Mouse (Mus musculus) ES-Bruce4 (cell line): ENCODE results near the gene Tbc1d9. TPM values are rescaled to one million over a fixed set of nuclear protein-coding genes. Genes with fewer than 3 reads are reported as not detected.

Experiments
- H3K27ac ChIP-seq: 2 replicates; pipeline ENCODE4 v1.5.1; 2012; ENCODE audit warnings: low read length, inconsistent platforms; ENCODE audit not compliant: insufficient read depth
- H3K27me3 ChIP-seq: 2 replicates; pipeline ENCODE4 v1.6.1; 2012; ENCODE audit warnings: mild to moderate bottlenecking, low read length, inconsistent platforms; ENCODE audit not compliant: control insufficient read depth, poor library complexity, insufficient read depth, severe bottlenecking
- H3K36me3 ChIP-seq: 2 replicates; pipeline ENCODE4 v1.6.1; 2012; ENCODE audit warnings: inconsistent platforms, mild to moderate bottlenecking, low read length, moderate library complexity; ENCODE audit not compliant: control insufficient read depth, poor library complexity, insufficient read depth, severe bottlenecking
- H3K4me1 ChIP-seq: one replicate; pipeline ENCODE4 v1.8.1; 2011; ENCODE audit warnings: low read length; ENCODE audit not compliant: control insufficient read depth, insufficient read depth
- H3K4me3 ChIP-seq: 2 replicates; pipeline ENCODE4 v1.5.1; 2011; ENCODE audit warnings: low read depth, mild to moderate bottlenecking, low read length
- H3K9ac ChIP-seq: 2 replicates; pipeline ENCODE4 v1.6.1; 2012; ENCODE audit warnings: low read depth, mild to moderate bottlenecking, inconsistent platforms; ENCODE audit not compliant: poor library complexity, severe bottlenecking
- H3K9me3 ChIP-seq: replicated peaks from 2 replicates; pipeline ENCODE4 v1.6.1; 2012; ENCODE audit warnings: mild to moderate bottlenecking, low read length, inconsistent platforms; ENCODE audit not compliant: control insufficient read depth, poor library complexity, insufficient read depth, severe bottlenecking
- CTCF ChIP-seq: IDR thresholded peaks from one replicate; pipeline ENCODE4 v1.8.1; 2011; ENCODE audit warnings: low read depth, low read length
- EP300 ChIP-seq: IDR thresholded peaks from 2 replicates; pipeline ENCODE4 v1.6.1; 2011; ENCODE audit warnings: low read depth, low read length; ENCODE audit not compliant: insufficient read depth
- POLR2A ChIP-seq: IDR thresholded peaks from one replicate; pipeline ENCODE4 v1.8.1; 2011; ENCODE audit warnings: low read length; ENCODE audit not compliant: insufficient read depth
- polyA plus RNA-seq: library from polyadenylated mRNA; stranded (reverse); fragments of >200 nt; gene quantifications from 2 replicates; pipeline ENCODE4 v1.2.4, GENCODE M21; 2011; ENCODE audit warnings: low read depth; ENCODE audit not compliant: missing spikeins, insufficient read depth, insufficient read length

Gene Tbc1d9
- polyA plus RNA-seq, 1 experiment: 10.6 TPM

DNA sequence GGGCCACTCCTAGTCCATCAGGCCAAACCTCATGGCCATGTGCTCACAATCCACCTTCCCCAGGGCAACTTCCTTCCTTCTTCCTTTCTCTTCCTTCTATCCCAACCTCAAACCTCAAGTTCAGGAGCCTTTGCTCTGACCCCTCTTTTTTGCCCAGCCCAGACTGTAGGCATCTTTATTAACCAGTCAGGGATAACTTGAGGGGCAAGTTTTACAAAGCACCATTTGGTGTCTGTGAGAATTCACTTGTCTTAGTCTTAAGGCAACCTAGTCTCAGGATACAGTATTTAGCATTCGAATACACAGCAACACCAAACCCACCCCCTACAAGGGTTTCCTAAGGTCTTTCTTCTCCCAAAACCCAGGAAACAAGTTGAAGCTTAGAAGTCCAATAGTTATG, 5.5 kb upstream of the Tbc1d9 start:
- H3K27ac ChIP-seq: peak overlapping the region; percentile 100
- peaks cover 7% of the 10 kb centered on the region for H3K9me3 ChIP-seq
- peaks cover 18% of the 10 kb centered on the region for H3K4me1 ChIP-seq
- H3K9ac ChIP-seq: no peak overlapping the region
- H3K36me3 ChIP-seq: no peaks in the 10 kb centered on the region
- H3K4me3 ChIP-seq: no peak overlapping the region
- TF ChIP-seq CTCF (no peak), POLR2A (no peak), EP300 (no peak)
- H3K27me3 ChIP-seq: no peaks in the 10 kb centered on the region

DNA sequence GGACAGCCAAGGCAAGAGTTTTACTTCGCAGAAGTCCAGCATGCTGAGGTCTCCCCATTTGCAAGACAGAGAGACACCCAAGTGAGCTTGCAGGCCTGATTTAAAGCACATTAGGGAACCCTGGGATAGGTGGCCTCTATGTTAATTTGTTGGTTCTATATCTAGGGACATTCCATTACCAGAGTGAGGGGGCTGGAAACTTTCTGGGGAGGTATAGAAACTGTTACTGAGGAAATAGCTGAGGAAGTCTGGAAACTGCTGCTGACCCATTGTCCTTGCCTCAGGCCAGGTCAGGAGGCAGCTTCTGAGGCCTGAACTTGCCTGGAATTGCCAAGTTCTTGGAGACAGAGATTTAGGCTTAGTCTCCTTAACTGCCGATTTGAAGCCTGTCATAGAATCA, 4.5 kb upstream of the Tbc1d9 start:
- H3K9ac ChIP-seq: no peak overlapping the region
- H3K4me1 ChIP-seq: peaks cover 17% of the 10 kb centered on the region
- TF ChIP-seq CTCF (no peak), EP300 (peak; percentile 81)
- H3K27me3 ChIP-seq: no peaks in the 10 kb centered on the region
- H3K27ac ChIP-seq: peak overlapping the region; percentile 100
- no peaks in the 10 kb centered on the region for H3K36me3 ChIP-seq
- H3K9me3 ChIP-seq: peaks cover 7% of the 10 kb centered on the region
- H3K4me3 ChIP-seq: no peak overlapping the region

DNA sequence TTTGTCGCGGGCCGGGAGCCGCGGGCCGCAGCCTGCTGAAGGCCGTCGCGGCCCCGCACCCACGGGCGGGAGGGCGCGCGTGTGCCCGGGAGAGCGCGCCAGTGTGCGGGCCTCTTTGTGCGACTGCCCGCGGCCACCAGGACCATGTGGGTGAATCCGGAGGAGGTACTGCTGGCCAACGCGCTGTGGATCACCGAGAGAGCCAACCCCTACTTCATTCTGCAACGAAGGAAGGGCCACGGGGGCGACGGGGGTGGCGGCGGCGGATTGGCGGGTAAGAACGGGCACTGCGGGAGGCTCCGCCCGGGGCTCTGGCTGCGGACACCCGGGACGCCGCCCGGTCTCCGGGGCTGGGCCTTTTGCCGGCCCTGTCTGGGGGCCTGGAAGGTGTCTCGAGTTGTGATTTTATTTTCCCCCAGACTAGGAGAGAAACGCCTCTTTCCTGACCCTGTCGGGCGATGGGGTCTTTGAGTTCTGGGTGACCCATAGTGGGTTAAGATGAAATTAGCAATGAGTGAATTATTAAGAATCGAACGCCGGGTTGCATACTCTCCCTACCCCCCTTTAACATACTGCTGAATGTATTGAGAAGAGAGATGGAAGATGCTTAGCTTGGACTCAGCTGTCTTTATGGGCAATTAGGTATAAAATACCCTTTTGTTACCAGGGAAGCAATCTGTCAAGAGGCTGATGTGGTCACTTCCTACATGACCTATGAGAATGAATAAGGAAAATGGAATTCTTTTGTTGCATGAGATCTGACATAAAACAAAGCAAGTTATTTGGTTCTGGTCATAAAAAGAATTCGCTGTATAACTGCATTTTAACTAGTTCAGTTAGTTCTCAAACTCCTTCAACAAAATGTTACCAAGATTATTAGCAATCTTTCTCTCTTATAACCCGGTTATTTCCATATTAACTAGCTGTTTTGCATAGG, 1.0 kb downstream of the Tbc1d9 start, which contains the start of gene Gm10645:
TSS of gene Gm10645 (minus strand) at position 240 of the 937 bp plus-strand sequence.
- TF ChIP-seq CTCF (no peak), POLR2A (no peak), EP300 (no peak)
- Histone ChIP-seq H3K9ac (peak within 1 kb of the TSS; percentile 88), H3K27ac (peak within 1 kb of the TSS; percentile 64; the same call in 1 of the 2 replicates), H3K36me3 (no peaks in the 10 kb centered on the region), H3K9me3 (no peaks in the 10 kb centered on the region), H3K4me1 (peaks cover 10% of the 10 kb centered on the region), H3K4me3 (peak within 1 kb of the TSS; percentile 77), H3K27me3 (0 out of 2 replicates have a peak, but pooled peaks cover 2% of the 10 kb centered on the region)

DNA sequence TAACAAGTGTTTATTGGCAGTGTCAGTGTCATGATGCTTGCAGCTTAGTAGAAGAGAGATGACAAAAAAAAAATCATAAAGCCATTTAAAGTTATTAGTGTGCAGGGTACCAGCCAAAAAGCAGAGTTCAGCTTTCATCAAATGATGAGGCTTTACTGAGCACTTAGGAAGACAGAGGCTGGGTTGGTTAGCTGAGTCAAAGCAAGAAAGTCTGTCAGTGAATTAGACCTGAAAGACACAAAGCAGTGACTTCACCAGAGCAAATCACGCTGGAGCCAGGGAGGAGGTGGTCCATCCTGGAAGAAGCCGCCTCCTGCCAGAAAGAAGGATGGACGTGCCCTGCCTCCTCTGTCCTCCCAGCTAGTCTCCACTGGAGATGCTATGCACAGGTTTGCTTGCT, 2.8 kb downstream of the Tbc1d9 start:
- no peak overlapping the region for H3K4me3 ChIP-seq
- H3K9ac ChIP-seq: no peak overlapping the region
- H3K36me3 ChIP-seq: no peaks in the 10 kb centered on the region
- H3K27ac ChIP-seq: no peak overlapping the region
- H3K4me1 ChIP-seq: peaks cover 2% of the 10 kb centered on the region
- H3K27me3 ChIP-seq: 0 out of 2 replicates have a peak, but pooled peaks cover 2% of the 10 kb centered on the region
- TF ChIP-seq CTCF (no peak), POLR2A (no peak), EP300 (no peak)
- H3K9me3 ChIP-seq: no peaks in the 10 kb centered on the region

DNA sequence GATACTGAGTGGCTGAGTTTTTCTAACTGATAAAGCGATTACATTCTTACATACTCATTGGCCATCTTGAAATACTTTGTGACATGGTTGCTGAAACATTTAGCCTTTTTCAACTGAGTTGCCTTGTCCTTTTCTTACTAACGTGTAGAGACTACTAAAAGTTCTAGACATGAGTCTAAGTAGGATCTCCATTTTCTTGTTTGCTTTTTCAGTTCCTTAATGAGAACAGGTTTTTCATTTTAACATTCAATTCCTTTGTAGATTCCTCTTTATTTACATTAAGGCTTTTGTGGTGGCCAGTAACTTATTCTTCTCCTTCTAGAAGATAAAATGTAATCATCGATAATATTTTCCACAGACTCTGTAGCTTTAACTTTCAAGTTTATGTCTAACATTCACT, 4.0 kb downstream of the Tbc1d9 start:
- Histone ChIP-seq H3K4me3 (no peak overlapping the region), H3K9me3 (no peaks in the 10 kb centered on the region), H3K27me3 (0 out of 2 replicates have a peak, but pooled peaks cover 2% of the 10 kb centered on the region), H3K27ac (no peak overlapping the region), H3K9ac (no peak overlapping the region), H3K4me1 (peaks cover 2% of the 10 kb centered on the region), H3K36me3 (no peaks in the 10 kb centered on the region)
- TF ChIP-seq CTCF (no peak), POLR2A (no peak), EP300 (no peak)

DNA sequence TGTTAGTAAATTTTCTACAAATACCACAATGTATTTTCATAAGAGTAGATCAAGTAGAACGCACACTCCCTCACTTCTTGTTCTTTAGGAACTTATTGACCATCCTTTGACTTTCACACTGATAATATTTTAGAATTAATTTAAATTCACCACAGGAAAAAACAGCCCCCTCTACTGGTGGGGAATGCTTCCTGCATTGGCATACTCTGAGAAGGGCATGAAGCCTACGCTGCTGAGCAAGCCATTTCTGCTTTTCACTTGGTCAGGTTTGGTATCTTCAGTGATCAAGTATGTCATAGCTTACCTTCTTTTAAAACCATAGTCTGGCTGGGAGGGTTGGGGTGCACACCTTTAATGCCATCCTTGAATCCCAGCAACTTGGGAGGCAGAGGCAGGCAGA, 4.6 kb downstream of the Tbc1d9 start:
- TF ChIP-seq EP300 (no peak), CTCF (peak; percentile 33)
- H3K36me3 ChIP-seq: no peaks in the 10 kb centered on the region
- H3K9me3 ChIP-seq: no peaks in the 10 kb centered on the region
- H3K9ac ChIP-seq: no peak overlapping the region
- H3K4me3 ChIP-seq: no peak overlapping the region
- H3K27ac ChIP-seq: no peak overlapping the region
- H3K27me3 ChIP-seq: 0 out of 2 replicates have a peak, but pooled peaks cover 2% of the 10 kb centered on the region
- H3K4me1 ChIP-seq: no peaks in the 10 kb centered on the region
